Mouse (Mus musculus): ENCODE results near the gene Ogn. TPM values are rescaled to one million over a fixed set of nuclear protein-coding genes. Genes with fewer than 3 reads are reported as not detected.
A peak's percentile ranks its signal among the peaks of the same experiment; 100 is the strongest.

Ogn gene
- polyA plus RNA-seq, 1 experiment from 2014 or later, result 1.3 TPM

GRCm38 (mm10) chr13:49617021-49617420 is 9.2 kb downstream of the Ogn start:
- H3K9me3 ChIP-seq, result no peaks in the 10 kb centered on the region
- 81% methylated on average over 3 of the region's 3 CpGs for WGBS
- no peak overlapping the region for H3K4me3 ChIP-seq
- H3K4me1 ChIP-seq, result no peaks in the 10 kb centered on the region
- no peak overlapping the region for H3K27ac ChIP-seq
- H3K27me3 ChIP-seq (ENCODE audit: insufficient read depth, poor library complexity, severe bottlenecking), result no peaks in the 10 kb centered on the region
- no peak for DNase-seq (ENCODE audit: low spot score)
- H3K36me3 ChIP-seq, result no peaks in the 10 kb centered on the region

GRCm38 (mm10) chr13:49618365-49618764 is 10.5 kb downstream of the Ogn start:
- Histone ChIP-seq H3K27me3 (ENCODE audit: insufficient read depth, poor library complexity, severe bottlenecking) (no peaks in the 10 kb centered on the region), H3K4me3 (no peak overlapping the region), H3K9me3 (no peaks in the 10 kb centered on the region), H3K27ac (no peak overlapping the region), H3K36me3 (no peaks in the 10 kb centered on the region), H3K4me1 (no peaks in the 10 kb centered on the region)
- no peak for DNase-seq (ENCODE audit: low spot score)

DNA sequence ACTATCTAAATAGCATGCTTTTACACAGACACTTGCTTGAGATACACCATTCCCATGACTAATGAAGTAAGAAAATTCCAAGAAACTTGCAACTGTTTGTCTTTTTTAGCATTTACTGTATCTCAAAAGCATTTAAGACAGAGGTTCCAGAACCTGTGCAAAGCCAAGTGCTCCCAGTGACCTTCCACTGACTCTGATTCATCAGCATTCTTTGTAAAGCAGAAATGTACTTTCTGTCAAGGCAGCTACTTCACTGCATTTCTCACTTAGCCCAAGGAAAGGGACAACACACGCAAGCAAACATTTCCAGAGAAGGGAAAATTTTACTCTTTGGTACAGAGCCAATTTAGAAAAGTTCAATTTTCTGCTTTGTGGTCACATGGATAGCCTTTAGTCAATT is 15.4 kb downstream of the Ogn start:
- Histone ChIP-seq H3K27ac (no peak overlapping the region), H3K4me3 (no peak overlapping the region), H3K36me3 (no peaks in the 10 kb centered on the region), H3K27me3 (ENCODE audit: insufficient read depth, poor library complexity, severe bottlenecking) (no peaks in the 10 kb centered on the region), H3K9me3 (no peaks in the 10 kb centered on the region), H3K4me1 (no peaks in the 10 kb centered on the region)
- 91% methylated on average over 1 of the region's 1 CpGs for WGBS
- DNase-seq (ENCODE audit: low spot score), result no peak

- no peaks in the 10 kb centered on the region for H3K9me3 ChIP-seq
- H3K4me3 ChIP-seq, result no peak overlapping the region
- H3K36me3 ChIP-seq, result no peaks in the 10 kb centered on the region
- no peak for DNase-seq (ENCODE audit: low spot score)
- no peaks in the 10 kb centered on the region for H3K4me1 ChIP-seq
- no peaks in the 10 kb centered on the region for H3K27me3 ChIP-seq (ENCODE audit: insufficient read depth, poor library complexity, severe bottlenecking)
- H3K27ac ChIP-seq, result no peak overlapping the region
Measured at GRCm38 (mm10) chr13:49628167-49628566, 20.3 kb downstream of the Ogn start.

- no peak overlapping the region for H3K4me3 ChIP-seq
- no peak overlapping the region for H3K27ac ChIP-seq
- no peaks in the 10 kb centered on the region for H3K36me3 ChIP-seq
- no peaks in the 10 kb centered on the region for H3K27me3 ChIP-seq (ENCODE audit: insufficient read depth, poor library complexity, severe bottlenecking)
- WGBS, result 85% methylated on average over 2 of the region's 2 CpGs
- DNase-seq (ENCODE audit: low spot score), result no peak
- H3K9me3 ChIP-seq, result no peaks in the 10 kb centered on the region
- no peaks in the 10 kb centered on the region for H3K4me1 ChIP-seq
Measured at GRCm38 (mm10) chr13:49629076-49629475, 21.2 kb downstream of the Ogn start.

DNA sequence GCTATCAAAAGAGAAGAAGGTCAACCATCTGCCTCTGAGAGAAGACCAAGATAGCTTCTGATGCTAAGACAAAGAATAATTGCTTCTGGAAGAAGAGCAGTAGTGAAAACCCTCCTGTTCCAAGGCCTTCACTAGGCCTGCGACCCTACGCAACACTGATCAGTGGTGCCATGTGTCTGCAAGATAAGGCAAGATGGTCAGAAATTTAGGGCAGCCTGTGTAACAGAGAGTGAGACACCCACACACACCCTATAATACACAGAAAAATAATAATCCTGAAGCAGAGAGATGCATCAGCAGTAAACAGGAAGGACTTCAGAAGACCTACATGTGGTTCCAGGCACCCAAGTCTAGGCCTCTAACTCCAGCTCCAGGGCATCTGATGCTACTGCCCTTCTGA is 32.1 kb downstream of the Ogn start:
- no peaks in the 10 kb centered on the region for H3K9me3 ChIP-seq
- H3K4me1 ChIP-seq, result no peaks in the 10 kb centered on the region
- no peaks in the 10 kb centered on the region for H3K27me3 ChIP-seq (ENCODE audit: insufficient read depth, poor library complexity, severe bottlenecking)
- no peak overlapping the region for H3K4me3 ChIP-seq
- H3K27ac ChIP-seq, result no peak overlapping the region
- peaks cover 7% of the 10 kb centered on the region for H3K36me3 ChIP-seq
- 96% methylated on average over 2 of the region's 2 CpGs for WGBS
- no peak for DNase-seq (ENCODE audit: low spot score)

DNA sequence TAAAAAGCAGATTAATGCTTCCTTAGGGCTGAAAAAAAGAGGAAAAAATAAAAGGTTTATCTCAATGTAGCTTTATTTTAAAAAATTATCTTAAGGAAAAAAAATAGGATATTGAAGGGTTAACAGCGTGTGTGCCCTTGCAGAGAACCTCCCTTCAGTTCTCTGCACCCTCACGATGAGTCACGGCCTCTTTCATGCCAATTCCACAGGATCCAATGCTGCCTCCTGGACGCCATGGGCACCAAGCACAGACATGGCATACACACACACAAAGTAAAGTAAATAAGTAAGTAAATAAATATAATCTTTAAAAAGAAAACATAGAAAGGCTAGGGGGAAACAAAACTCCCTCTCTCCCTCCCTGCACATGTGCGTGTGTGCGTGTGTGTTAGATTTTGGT is 34.8 kb downstream of the Ogn start:
- H3K4me1 ChIP-seq, result no peaks in the 10 kb centered on the region
- no peak overlapping the region for H3K27ac ChIP-seq
- no peak for DNase-seq (ENCODE audit: low spot score)
- H3K36me3 ChIP-seq, result peaks cover 4% of the 10 kb centered on the region
- H3K27me3 ChIP-seq (ENCODE audit: insufficient read depth, poor library complexity, severe bottlenecking), result no peaks in the 10 kb centered on the region
- 86% methylated on average over 6 of the region's 6 CpGs for whole genome bisulfite sequencing
- H3K4me3 ChIP-seq, result no peak overlapping the region
- H3K9me3 ChIP-seq, result no peaks in the 10 kb centered on the region

GRCm38 (mm10) chr13:49643669-49644362 is 36.0 kb downstream of the Ogn start:
- no peak overlapping the region for H3K4me3 ChIP-seq
- no peak overlapping the region for H3K27ac ChIP-seq
- H3K27me3 ChIP-seq (ENCODE audit: insufficient read depth, poor library complexity, severe bottlenecking), result no peaks in the 10 kb centered on the region
- no peaks in the 10 kb centered on the region for H3K4me1 ChIP-seq
- no peaks in the 10 kb centered on the region for H3K9me3 ChIP-seq
- DNase-seq (ENCODE audit: low spot score), result no peak
- H3K36me3 ChIP-seq, result no peaks in the 10 kb centered on the region

- H3K4me1 ChIP-seq, result no peaks in the 10 kb centered on the region
- H3K4me3 ChIP-seq, result no peak overlapping the region
- no peaks in the 10 kb centered on the region for H3K9me3 ChIP-seq
- H3K36me3 ChIP-seq, result no peaks in the 10 kb centered on the region
- no peak overlapping the region for H3K27ac ChIP-seq
- no peak for DNase-seq (ENCODE audit: low spot score)
- H3K27me3 ChIP-seq (ENCODE audit: insufficient read depth, poor library complexity, severe bottlenecking), result no peaks in the 10 kb centered on the region
- 69% methylated on average over 2 of the region's 2 CpGs for WGBS
Measured at GRCm38 (mm10) chr13:49644731-49645529, 37.1 kb downstream of the Ogn start.

DNA sequence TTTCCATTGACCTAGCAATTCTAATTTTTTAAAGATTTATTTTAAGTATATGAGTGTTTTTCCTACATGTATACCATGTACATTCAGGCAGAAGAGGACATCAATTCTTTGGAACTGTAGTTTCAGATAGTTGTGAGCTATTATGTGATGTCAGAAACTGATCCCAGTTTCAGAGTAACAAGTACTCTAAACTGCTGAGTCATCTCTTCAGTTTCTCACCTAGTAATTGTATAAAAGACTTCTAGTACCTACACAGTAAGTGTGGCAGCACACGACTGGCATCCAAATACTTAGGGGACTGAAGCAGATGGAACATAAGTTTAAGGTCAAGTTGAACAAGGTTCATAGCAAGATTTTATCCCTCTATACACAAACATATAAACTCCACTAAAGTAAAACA is 38.2 kb downstream of the Ogn start:
- H3K27me3 ChIP-seq (ENCODE audit: insufficient read depth, poor library complexity, severe bottlenecking), result no peaks in the 10 kb centered on the region
- no peak overlapping the region for H3K27ac ChIP-seq
- WGBS, result 67% methylated on average over 1 of the region's 1 CpGs
- H3K4me1 ChIP-seq, result no peaks in the 10 kb centered on the region
- no peaks in the 10 kb centered on the region for H3K9me3 ChIP-seq
- no peaks in the 10 kb centered on the region for H3K36me3 ChIP-seq
- no peak overlapping the region for H3K4me3 ChIP-seq
- DNase-seq (ENCODE audit: low spot score), result no peak

- no peaks in the 10 kb centered on the region for H3K9me3 ChIP-seq
- H3K27ac ChIP-seq, result no peak overlapping the region
- DNase-seq (ENCODE audit: low spot score), result no peak
- WGBS, result 44% methylated on average over 2 of the region's 2 CpGs
- no peak overlapping the region for H3K4me3 ChIP-seq
- H3K36me3 ChIP-seq, result 0 out of 2 replicates have a peak, but pooled peaks cover 1% of the 10 kb centered on the region
- no peaks in the 10 kb centered on the region for H3K27me3 ChIP-seq (ENCODE audit: insufficient read depth, poor library complexity, severe bottlenecking)
- peaks cover 14% of the 10 kb centered on the region; the same call in 1 of the 2 replicates for H3K4me1 ChIP-seq
Measured at GRCm38 (mm10) chr13:49651136-49651535, 43.3 kb downstream of the Ogn start.

DNA sequence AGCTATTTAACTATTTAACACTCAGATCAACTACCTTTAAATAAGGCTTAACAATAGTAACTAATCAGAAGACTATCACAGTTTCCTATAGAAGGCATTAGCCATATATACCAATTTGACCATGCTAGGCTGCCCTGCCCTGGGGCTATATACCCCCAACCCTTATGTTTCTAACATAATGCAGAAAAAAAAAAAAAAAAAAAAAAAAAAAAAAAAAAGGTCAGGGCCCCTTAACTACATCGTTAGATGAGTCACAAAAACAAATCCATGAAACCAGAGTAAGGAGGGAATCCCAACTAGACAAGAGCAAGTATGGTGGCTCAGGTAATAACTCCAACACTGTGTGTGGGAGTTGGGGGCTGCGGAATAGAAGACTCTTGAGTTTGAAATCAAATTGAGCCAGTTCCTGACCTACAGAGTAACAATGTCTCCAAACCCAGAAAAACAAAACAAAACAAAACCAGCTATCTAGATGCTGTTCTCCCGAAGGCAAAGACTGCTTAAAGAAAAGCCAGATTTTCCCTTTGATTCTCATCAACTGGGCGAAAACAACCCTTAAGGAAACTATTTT is 44.0 kb downstream of the Ogn start:
- peaks cover 6% of the 10 kb centered on the region; the same call in 1 of the 2 replicates for H3K36me3 ChIP-seq
- peak overlapping the region; percentile 82 for H3K27ac ChIP-seq
- WGBS, result 2% methylated on average over 4 of the region's 4 CpGs
- peak overlapping the region; percentile 79 for H3K4me3 ChIP-seq
- H3K4me1 ChIP-seq, result peaks cover 14% of the 10 kb centered on the region; the same call in 1 of the 2 replicates
- DNase-seq (ENCODE audit: low spot score), result no peak
- no peaks in the 10 kb centered on the region for H3K9me3 ChIP-seq
- no peaks in the 10 kb centered on the region for H3K27me3 ChIP-seq (ENCODE audit: insufficient read depth, poor library complexity, severe bottlenecking)

DNA sequence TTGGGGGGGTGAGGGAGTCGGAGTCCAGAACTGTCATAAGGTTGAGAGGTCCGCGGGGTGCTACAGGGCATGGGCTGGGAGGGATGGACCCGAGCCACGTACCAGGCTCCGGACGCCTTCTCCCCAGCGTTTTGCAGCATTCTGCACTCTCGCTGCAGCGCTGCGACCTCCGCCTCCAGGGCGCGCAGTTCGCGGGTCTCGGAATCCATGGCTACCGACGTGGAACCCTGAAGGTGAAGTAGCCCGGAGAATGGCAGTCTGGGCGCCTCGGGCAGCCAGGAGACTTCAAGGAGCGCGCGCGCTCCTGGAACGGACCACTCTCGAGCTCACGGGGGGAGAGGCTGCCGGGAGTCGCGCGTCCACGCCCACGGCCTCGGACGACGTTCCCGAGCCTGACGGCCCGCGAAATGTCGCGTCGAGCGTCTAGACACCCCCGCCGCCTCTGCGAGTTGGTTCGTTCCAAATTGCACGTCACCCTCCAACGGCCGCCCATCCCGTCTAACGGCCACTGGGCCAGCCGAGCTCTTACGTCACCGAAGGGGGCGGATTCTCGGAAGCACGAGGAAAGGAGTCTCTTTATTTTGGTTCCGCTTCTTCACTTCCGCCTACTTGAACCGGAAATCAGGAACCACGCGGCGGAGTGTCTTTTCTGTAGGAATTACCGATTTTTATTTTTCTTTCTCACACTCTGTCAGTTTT is 44.8 kb downstream of the Ogn start, which contains the start of the genes Cenpp and Nol8:
TSS of gene Cenpp (minus strand) at position 305 of the 699 bp plus-strand sequence.
TSS of gene Nol8 (plus strand) at position 598 of the 699 bp plus-strand sequence.
- Histone ChIP-seq H3K4me3 (peak within 1 kb of the TSS; percentile 79), H3K27ac (peak within 1 kb of the TSS; percentile 84), H3K9me3 (no peaks in the 10 kb centered on the region), H3K4me1 (peaks cover 14% of the 10 kb centered on the region; the same call in 1 of the 2 replicates), H3K36me3 (peaks cover 13% of the 10 kb centered on the region), H3K27me3 (ENCODE audit: insufficient read depth, poor library complexity, severe bottlenecking) (no peaks in the 10 kb centered on the region)
- peak; percentile 99 for DNase-seq (ENCODE audit: low spot score)
- under 1% methylated on average over 68 of the region's 68 CpGs for WGBS
